Mouse (Mus musculus) stomach, adult 2 months (tissue): Measurements from ENCODE around the gene Pabpc4l. TPM values are rescaled to one million over a fixed set of nuclear protein-coding genes. Genes with fewer than 3 reads are reported as not detected.

Source experiments
- polyA plus RNA-seq: library from polyadenylated mRNA; depleted of rRNA; stranded (reverse); fragments of >200 nt; gene quantifications from 2 replicates; pipeline ENCODE4 v1.2.3, GENCODE M21; 2012; rRNA removed

The Pabpc4l gene
- polyA plus RNA-seq: 0.14 TPM in 1 of 2 replicates, not detected in the other

DNA sequence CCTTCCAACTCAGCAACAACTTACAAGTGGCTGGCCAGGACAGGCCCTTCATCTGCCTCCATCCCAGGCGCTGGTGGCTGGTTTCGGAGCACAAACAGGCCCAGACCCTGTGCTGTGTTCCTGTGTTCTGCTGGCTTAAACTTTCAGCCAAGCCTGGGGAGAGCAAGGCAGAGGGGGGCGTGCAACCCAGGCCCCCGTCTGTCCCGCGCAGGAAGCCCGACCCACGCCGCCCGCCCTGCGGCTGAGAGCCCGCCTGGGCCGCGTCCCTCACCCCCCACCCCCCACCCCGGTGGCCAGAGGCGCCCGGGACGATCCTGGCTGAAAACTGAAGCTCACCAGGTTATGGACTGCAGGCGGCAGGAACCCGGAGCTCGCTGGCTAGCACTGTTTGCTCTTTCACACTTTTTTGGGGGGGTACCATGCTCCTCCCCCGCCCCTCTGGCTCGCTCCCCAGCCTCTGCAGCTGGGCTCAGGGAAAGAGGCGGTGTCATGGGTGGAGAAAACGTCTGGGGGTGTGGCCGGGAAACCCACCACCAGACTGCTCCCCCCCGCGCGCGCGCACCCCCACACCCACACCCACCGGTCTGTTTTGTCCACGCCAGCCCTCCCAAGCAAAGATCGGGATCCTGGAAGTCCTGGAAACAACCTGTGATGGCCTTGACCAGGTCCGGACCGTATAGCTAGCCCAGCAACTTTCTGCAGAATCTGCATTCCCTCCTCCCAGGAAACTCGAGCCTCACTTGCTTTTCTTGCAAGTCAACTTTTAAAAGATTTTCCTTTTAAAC lies at the start of gene Pabpc4l:
Gene Pabpc4l, minus strand, starts transcription at position 739 of the 785 bp plus-strand sequence.

